Mouse (Mus musculus) myocyte (in vitro differentiated cells): ENCODE results near the gene Col1a1.

Source experiments
- CEBPB ChIP-seq: IDR thresholded peaks from 2 replicates; pipeline ENCODE4 v1.6.1; 2011; ENCODE audit warnings: mild to moderate bottlenecking, moderate library complexity; ENCODE audit not compliant: poor library complexity, insufficient read depth, severe bottlenecking
- E2F4 ChIP-seq: IDR thresholded peaks from one replicate; pipeline ENCODE4 v1.6.1; 2011; ENCODE audit warnings: mild to moderate bottlenecking, control low read depth, moderate library complexity; ENCODE audit not compliant: insufficient read depth
- MAX ChIP-seq: IDR thresholded peaks from one replicate; pipeline ENCODE4 v1.6.1; 2011; ENCODE audit warnings: low read depth, mild to moderate bottlenecking, control low read depth
- MYOD1 ChIP-seq, 3 experiments: IDR thresholded peaks; one replicate each; pipeline ENCODE4 v1.6.1; 2011; ENCODE audit warnings: control low read depth in 2 of 3, low read depth in 2 of 3, mild to moderate bottlenecking in 2 of 3, moderate library complexity in 1 of 3; ENCODE audit not compliant: insufficient read length in 2 of 3, control insufficient read depth in 1 of 3
- MYOG ChIP-seq, 3 experiments: IDR thresholded peaks; one replicate each; pipeline ENCODE4 v1.6.1; 2011; ENCODE audit warnings: control low read depth in 2 of 3, low read depth in 2 of 3, mild to moderate bottlenecking in 2 of 3; ENCODE audit not compliant: insufficient read length in 2 of 3, control insufficient read depth in 1 of 3, insufficient read depth in 1 of 3
- POLR2A ChIP-seq: IDR thresholded peaks from one replicate; pipeline ENCODE4 v1.6.1; 2011; ENCODE audit warnings: low read depth, mild to moderate bottlenecking, control low read depth, moderate library complexity; ENCODE audit not compliant: insufficient read length
- POLR2AphosphoS2 ChIP-seq: IDR thresholded peaks from one replicate; pipeline ENCODE4 v1.6.1; 2011; ENCODE audit warnings: low read depth, control low read depth; ENCODE audit not compliant: insufficient read length
- SRF ChIP-seq: IDR thresholded peaks from one replicate; pipeline ENCODE4 v1.6.1; 2011; ENCODE audit warnings: low read depth; ENCODE audit not compliant: control insufficient read depth, insufficient read length
- TCF12 ChIP-seq: IDR thresholded peaks from one replicate; pipeline ENCODE4 v1.6.1; 2011; ENCODE audit warnings: mild to moderate bottlenecking, control low read depth; ENCODE audit not compliant: poor library complexity, insufficient read depth, severe bottlenecking
- TCF3 ChIP-seq: IDR thresholded peaks from one replicate; pipeline ENCODE4 v1.6.1; 2011; ENCODE audit warnings: low read depth, control low read depth; ENCODE audit not compliant: insufficient read length
- USF1 ChIP-seq: IDR thresholded peaks from one replicate; pipeline ENCODE4 v1.6.1; 2011; ENCODE audit warnings: low read depth, mild to moderate bottlenecking, control low read depth, moderate library complexity

DNA sequence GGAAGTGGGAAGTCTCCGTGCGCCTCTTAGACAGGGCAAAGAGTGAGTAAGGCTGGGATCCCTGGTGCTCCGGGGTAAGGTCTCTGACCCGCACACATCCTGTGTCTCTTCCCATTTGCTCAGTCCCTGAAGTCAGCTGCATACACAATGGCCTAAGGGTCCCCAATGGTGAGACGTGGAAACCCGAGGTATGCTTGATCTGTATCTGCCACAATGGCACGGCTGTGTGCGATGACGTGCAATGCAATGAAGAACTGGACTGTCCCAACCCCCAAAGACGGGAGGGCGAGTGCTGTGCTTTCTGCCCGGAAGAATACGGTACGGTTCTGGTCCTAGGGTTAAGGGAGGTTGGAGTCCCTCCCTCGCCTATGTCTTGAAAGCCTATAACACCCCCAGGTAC lies 1.8 kb downstream of the Col1a1 start:
- peak; percentile 53 for TF ChIP-seq POLR2A
- TF ChIP-seq TCF3 = no peak
- TF ChIP-seq MYOD1 (IDR thresholded peaks at IDR 0.05; ENCODE audit: control insufficient read depth in 1 of 3, insufficient read length in 2 of 3, low read depth in 2 of 3) = no peak
- no peak for TF ChIP-seq MAX
- no peak for TF ChIP-seq CEBPB
- no peak for TF ChIP-seq MYOG (IDR thresholded peaks at IDR 0.05; ENCODE audit: control insufficient read depth in 1 of 3, insufficient read depth in 1 of 3, insufficient read length in 2 of 3, low read depth in 2 of 3)
- no peak for TF ChIP-seq POLR2AphosphoS2
- no peak for TF ChIP-seq E2F4
- TF ChIP-seq TCF12 = no peak
- TF ChIP-seq USF1 = no peak
- TF ChIP-seq SRF = no peak
